Mouse (Mus musculus) hindbrain, postnatal 0 days (tissue): ENCODE results near the gene Gm17268. TPM values are rescaled to one million over a fixed set of nuclear protein-coding genes. Genes with fewer than 3 reads are reported as not detected.

Experiments
- ATAC-seq: fragments of 200-750 bp; cut with Nextera tagmentation; 2 replicates; pipeline ENCODE4 v1.8.0; 2017; ENCODE audit warnings: mild to moderate bottlenecking, moderate TSS enrichment, moderate library complexity
- DNase-seq: peaks from one replicate; pipeline ENCODE4 v3.0.0-alpha.2; 2015; ENCODE audit warnings: low spot score
- H3K27ac ChIP-seq: fragments of 300-500 bp; sonication (generic); 2 replicates; pipeline ENCODE4 v1.5.1; 2014; ENCODE audit warnings: mild to moderate bottlenecking
- H3K27me3 ChIP-seq: fragments of 300-500 bp; sonication (generic); 2 replicates; pipeline ENCODE4 v1.6.1; 2014; ENCODE audit warnings: low read length, mixed read lengths; ENCODE audit not compliant: insufficient read depth
- H3K36me3 ChIP-seq: fragments of 300-500 bp; sonication (generic); 2 replicates; pipeline ENCODE4 v1.6.1; 2014; ENCODE audit warnings: low read length, mixed read lengths; ENCODE audit not compliant: insufficient read depth
- H3K4me1 ChIP-seq: fragments of 300-500 bp; sonication (generic); 2 replicates; pipeline ENCODE4 v1.6.1; 2014; ENCODE audit warnings: antibody characterized with exemption, low read length, mixed read lengths; ENCODE audit not compliant: insufficient read depth
- H3K4me2 ChIP-seq: fragments of 300-500 bp; sonication (generic); 2 replicates; pipeline ENCODE4 v1.6.1; 2014; ENCODE audit warnings: low read depth, mild to moderate bottlenecking, low read length, moderate library complexity, mixed read lengths
- H3K4me3 ChIP-seq: fragments of 300-500 bp; sonication (generic); 2 replicates; pipeline ENCODE4 v1.5.1; 2014; ENCODE audit warnings: low read length
- H3K9ac ChIP-seq: fragments of 300-500 bp; sonication (generic); replicated peaks from 2 replicates; pipeline ENCODE4 v1.6.1; 2014; ENCODE audit warnings: mild to moderate bottlenecking, low read length, moderate library complexity, mixed read lengths
- H3K9me3 ChIP-seq: fragments of 300-500 bp; sonication (generic); 2 replicates; pipeline ENCODE4 v1.6.1; 2016; ENCODE audit warnings: low read length, mixed read lengths
- CTCF ChIP-seq: IDR thresholded peaks from 2 replicates; pipeline ENCODE4 v1.5.1; 2016; ENCODE audit warnings: antibody characterized with exemption, control low read depth, low read depth
- WGBS: fragments of 180-500 bp; shearing (Covaris S2); extraction: QIAGEN DNeasy Blood & Tissue Kit; methylation state at CpG from one replicate; pipeline ENCODE4 v1.1.7; 2014; 5-methylcytosine and 5-hydroxymethylcytosine counted together
- polyA plus RNA-seq: library from polyadenylated mRNA; unstranded; fragments of >200 nt; fragmentation: Nextera tagmentation; extraction: Ambion mirVana; gene quantifications from 2 replicates; pipeline ENCODE4 v1.2.1, GENCODE M21; 2015
- total RNA-seq: library from RNA; depleted of rRNA; stranded (reverse); fragments of >200 nt; gene quantifications from 2 replicates; pipeline ENCODE4 v1.2.3, GENCODE M21; 2014

The Gm17268 gene
- total and polyA plus RNA-seq, 2 experiments from 2014 or later: not detected

DNA sequence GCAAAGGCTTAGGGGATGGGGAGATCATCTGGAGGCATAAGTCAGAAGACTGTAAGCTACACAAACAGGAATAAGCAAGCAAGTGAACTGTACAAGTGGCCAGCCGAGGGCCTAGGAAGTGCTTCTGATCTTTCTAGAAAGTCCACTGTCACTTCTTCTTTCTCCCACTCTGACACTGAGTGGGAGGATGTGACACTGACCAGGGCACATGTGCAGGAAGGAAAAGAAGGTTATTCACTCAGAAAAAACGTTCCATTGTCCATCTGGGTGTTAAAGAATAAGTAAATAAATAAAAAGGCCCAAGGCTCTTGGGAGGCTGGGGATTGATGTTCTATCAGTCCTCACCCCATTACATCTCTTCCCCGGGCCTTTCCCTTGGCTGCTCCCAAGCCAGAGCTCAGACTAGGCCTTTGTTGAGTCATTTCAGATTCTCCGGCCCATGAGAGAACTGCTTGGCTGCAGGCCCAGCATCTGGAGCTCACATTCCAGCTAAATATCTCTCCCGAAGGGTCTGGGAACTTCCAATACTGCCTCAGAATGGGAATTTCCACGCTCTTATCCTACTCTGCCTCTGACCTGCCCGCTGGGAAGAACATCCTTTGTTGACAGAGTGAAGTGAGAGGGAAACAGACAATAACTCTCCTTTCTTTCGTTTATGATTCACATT, 5.6 kb downstream of the Gm17268 start:
- DNase-seq: peak; percentile 60
- Histone ChIP-seq H3K9ac (no peak overlapping the region), H3K4me2 (no peak overlapping the region), H3K4me1 (peaks cover 9% of the 10 kb centered on the region; the same call in 1 of the 2 replicates), H3K36me3 (no peaks in the 10 kb centered on the region), H3K27ac (no peak overlapping the region), H3K27me3 (no peaks in the 10 kb centered on the region), H3K9me3 (no peaks in the 10 kb centered on the region), H3K4me3 (no peak overlapping the region)
- ATAC-seq: no peak
- no peak for TF ChIP-seq CTCF
- 28% methylated on average over 8 of the region's 8 CpGs for WGBS

- no peaks in the 10 kb centered on the region for H3K9me3 ChIP-seq
- H3K27ac ChIP-seq: no peak overlapping the region
- H3K4me2 ChIP-seq: no peak overlapping the region
- H3K36me3 ChIP-seq: no peaks in the 10 kb centered on the region
- ATAC-seq (no peak), DNase-seq (no peak)
- no peak overlapping the region for H3K9ac ChIP-seq
- TF ChIP-seq CTCF: no peak
- no peak overlapping the region for H3K4me3 ChIP-seq
- H3K27me3 ChIP-seq: no peaks in the 10 kb centered on the region
- peaks cover 9% of the 10 kb centered on the region; the same call in 1 of the 2 replicates for H3K4me1 ChIP-seq
Measured at GRCm38 (mm10) chr11:82032136-82032535, 6.2 kb downstream of the Gm17268 start.

DNA sequence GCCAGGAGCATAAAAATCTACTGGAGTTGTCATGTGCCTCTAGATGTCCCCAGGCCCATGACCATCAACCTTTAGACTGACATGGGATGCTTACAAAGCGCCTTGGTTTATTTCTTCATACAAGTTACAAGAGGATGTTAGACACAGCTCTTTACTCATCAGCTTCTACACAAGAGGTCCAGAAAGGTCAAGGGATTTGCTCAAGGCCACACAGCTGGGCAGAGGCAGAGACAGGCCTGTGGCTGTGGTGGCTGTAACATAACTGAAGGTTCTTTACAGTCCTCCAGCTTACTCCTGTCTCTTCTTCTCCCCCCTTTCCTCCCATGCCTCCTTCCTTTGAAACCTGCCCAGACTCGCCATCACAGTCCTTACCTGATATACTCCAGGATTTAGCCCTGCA, 8.2 kb downstream of the Gm17268 start:
- no peak for DNase-seq

DNA sequence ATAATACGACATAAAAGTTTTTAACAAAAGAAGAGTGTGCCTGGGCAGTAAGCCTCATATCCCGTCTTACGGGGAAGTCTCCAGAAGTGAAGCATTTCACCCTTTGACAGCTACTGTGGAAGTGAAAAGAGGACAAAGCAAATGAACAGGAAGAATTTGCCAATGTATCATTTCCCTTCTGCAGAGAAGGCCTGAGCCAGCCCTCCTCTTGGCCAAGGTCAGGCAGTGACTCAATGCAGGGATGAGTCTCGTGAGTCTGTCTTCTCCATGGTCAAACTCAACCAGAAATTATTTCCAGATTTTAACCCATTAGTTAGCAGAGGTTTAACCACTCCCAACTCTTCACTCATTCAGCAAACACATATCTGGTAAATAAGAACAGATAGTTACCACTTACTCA, 14.6 kb downstream of the Gm17268 start:
- ATAC-seq (no peak), DNase-seq (no peak)
- Histone ChIP-seq H3K9me3 (no peaks in the 10 kb centered on the region), H3K4me3 (no peak overlapping the region), H3K9ac (no peak overlapping the region), H3K36me3 (no peaks in the 10 kb centered on the region), H3K27ac (no peak overlapping the region), H3K4me2 (no peak overlapping the region), H3K27me3 (no peaks in the 10 kb centered on the region), H3K4me1 (no peaks in the 10 kb centered on the region)
- 85% methylated on average over 4 of the region's 4 CpGs for WGBS
- TF ChIP-seq CTCF: no peak

More for the DNA sequence above, 8.2 kb downstream of the Gm17268 start:
- Histone ChIP-seq H3K9ac (no peak overlapping the region), H3K4me3 (no peak overlapping the region), H3K27ac (no peak overlapping the region), H3K4me1 (peaks cover 9% of the 10 kb centered on the region; the same call in 1 of the 2 replicates), H3K4me2 (no peak overlapping the region), H3K9me3 (no peaks in the 10 kb centered on the region), H3K36me3 (no peaks in the 10 kb centered on the region), H3K27me3 (no peaks in the 10 kb centered on the region)
- no peak for TF ChIP-seq CTCF
- 88% methylated on average over 2 of the region's 2 CpGs for WGBS
- no peak for ATAC-seq

DNA sequence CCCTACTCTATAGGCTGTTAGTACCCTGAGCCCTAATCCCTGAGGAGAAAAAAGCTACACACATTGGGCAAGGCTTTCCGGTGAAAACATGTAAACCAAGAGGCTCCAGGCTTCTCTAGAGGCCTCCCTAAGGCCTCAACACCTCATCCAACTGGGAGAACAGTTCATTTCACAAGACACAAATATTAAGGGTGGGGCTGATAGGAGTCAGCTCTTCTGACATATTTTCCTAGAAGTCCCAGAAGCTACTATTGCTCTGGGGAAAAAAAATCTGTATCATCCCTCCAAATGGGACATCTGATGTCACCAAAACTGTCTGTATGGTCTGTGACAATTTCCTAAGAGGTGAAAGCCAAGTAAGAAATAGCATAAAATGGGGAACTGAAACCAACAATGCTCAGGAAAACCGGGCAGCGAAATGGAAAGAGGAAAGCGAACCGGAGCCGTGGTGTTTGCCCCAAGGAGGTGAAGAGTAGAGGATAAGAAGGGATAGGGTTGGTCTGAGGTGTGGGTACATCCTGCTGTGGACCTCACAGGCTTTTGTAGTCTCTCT, 15.8 kb downstream of the Gm17268 start:
- DNase-seq (no peak), ATAC-seq (no peak)
- Histone ChIP-seq H3K9me3 (no peaks in the 10 kb centered on the region), H3K4me3 (no peak overlapping the region), H3K27ac (no peak overlapping the region), H3K36me3 (no peaks in the 10 kb centered on the region), H3K4me1 (no peaks in the 10 kb centered on the region), H3K9ac (no peak overlapping the region), H3K4me2 (no peak overlapping the region), H3K27me3 (no peaks in the 10 kb centered on the region)
- WGBS: 90% methylated on average over 6 of the region's 6 CpGs
- no peak for TF ChIP-seq CTCF

GRCm38 (mm10) chr11:82021406-82021805, 17.0 kb downstream of the Gm17268 start:
- Histone ChIP-seq H3K4me3 (no peak overlapping the region), H3K9me3 (no peaks in the 10 kb centered on the region), H3K9ac (no peak overlapping the region), H3K27me3 (no peaks in the 10 kb centered on the region), H3K4me2 (no peak overlapping the region), H3K4me1 (no peaks in the 10 kb centered on the region), H3K27ac (no peak overlapping the region), H3K36me3 (no peaks in the 10 kb centered on the region)
- no peak for ATAC-seq
- TF ChIP-seq CTCF: no peak
- WGBS: 66% methylated on average over 3 of the region's 3 CpGs
- no peak for DNase-seq

DNA sequence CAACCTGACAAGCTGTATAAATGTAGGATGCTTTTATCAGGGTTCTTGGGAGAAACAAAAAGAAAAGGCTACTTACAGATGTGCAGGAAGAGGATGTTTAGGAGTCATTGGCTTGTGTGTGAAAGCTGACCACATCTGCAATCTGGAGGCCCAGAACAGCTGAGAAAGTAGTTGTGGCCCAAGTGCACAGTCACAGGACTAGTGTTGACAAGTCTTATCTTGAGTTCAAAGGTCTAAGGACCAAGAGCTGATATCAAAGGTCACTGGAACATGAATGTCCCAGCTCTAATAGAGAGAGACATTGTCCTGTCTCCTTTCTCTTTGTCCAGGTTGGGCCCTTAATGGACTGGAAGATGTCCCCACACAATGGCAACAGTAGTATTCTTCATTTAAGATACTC, 18.6 kb downstream of the Gm17268 start:
- H3K9me3 ChIP-seq: no peaks in the 10 kb centered on the region
- H3K27ac ChIP-seq: no peak overlapping the region
- H3K4me2 ChIP-seq: no peak overlapping the region
- H3K4me3 ChIP-seq: no peak overlapping the region
- ATAC-seq (no peak), DNase-seq (no peak)
- H3K4me1 ChIP-seq: no peaks in the 10 kb centered on the region
- no peaks in the 10 kb centered on the region for H3K27me3 ChIP-seq
- no peak for TF ChIP-seq CTCF
- no peaks in the 10 kb centered on the region for H3K36me3 ChIP-seq
- no peak overlapping the region for H3K9ac ChIP-seq
